Mouse (Mus musculus) ovary, postnatal 10 days (tissue): ENCODE results near the gene Scn8a.

Source experiments
- DNase-seq: peaks from one replicate; pipeline ENCODE4 v3.0.0; 2022; ENCODE audit warnings: low spot score

The Scn8a gene

DNA sequence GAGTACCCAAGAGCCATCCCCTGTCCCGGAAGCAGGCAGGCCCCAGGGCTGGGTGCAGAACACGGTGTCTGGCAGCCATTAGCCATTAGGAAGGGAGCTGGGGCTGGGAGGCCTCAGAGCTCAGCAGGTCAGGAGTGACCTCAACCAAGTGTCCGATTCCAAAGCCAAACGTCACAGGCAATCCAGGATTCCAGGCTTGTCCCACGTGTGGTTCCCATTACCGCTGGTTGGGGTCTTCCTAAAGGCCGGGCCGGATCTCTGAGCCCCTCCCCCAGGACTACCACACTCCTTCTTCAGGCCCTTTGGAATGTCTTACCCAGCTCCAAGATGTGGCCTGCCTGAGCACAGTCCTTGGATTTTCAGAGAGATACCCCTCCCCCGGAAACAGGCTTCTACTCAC lies 225.3 kb downstream of the Scn8a start:
- DNase-seq: no peak

DNA sequence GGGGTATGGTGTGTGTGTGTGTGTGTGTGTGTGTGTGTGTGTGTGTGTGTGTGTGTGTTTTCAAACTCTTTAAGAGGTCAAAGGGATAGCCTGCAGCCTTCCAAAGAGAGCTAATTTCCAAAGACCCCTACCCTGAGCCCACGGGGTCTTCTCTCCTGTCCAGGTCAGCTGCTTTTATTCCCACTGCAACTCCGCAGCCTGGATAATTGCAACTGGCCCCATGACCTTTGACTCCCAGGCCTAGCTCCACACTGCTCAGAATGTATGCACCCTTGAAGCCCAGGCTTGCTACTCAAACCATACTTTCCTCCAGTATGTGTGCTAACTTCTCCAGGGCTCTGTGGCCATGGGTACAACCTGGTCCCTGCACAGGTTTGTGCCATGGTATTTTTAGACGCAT lies 225.7 kb downstream of the Scn8a start:
- no peak for DNase-seq
